Mouse (Mus musculus) left cerebral cortex, adult 9 months (tissue): ENCODE results near the gene Sept14.
A peak's percentile ranks its signal among the peaks of the same experiment; 100 is the strongest.
"Not testable (repeated sequence)": the region's sequence is repeated elsewhere in the genome, so short reads cannot be mapped to it uniquely, and the experiment has no call there.

Experiments
- DNase-seq, 2 experiments: peaks; one replicate each; pipeline ENCODE4 v3.0.0; 2022; ENCODE audit warnings: low spot score in 2 of 2

Gene Sept14

DNA sequence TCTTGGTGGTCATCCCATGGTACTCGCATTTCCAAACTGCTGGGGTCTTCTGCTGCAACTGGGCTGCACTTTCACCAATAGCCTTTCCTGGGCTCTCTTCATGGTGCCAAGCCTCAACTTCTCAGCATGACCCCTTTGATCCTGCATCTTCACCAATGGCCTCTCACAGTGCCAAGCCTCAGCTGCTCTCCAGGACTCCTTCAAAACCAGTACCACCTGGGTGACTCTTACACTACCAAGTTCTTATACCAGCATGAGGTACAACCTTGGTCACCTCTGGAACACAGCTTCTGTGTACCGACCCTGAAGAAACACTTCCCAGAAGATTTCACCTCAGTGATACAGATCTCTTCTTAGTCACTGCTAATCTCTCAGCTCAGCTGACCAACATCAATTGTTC, at the start of gene Sept14:
Gene Sept14 (minus strand): TSS at position 101 of the 400 bp plus-strand sequence.
- no peak for DNase-seq

DNA sequence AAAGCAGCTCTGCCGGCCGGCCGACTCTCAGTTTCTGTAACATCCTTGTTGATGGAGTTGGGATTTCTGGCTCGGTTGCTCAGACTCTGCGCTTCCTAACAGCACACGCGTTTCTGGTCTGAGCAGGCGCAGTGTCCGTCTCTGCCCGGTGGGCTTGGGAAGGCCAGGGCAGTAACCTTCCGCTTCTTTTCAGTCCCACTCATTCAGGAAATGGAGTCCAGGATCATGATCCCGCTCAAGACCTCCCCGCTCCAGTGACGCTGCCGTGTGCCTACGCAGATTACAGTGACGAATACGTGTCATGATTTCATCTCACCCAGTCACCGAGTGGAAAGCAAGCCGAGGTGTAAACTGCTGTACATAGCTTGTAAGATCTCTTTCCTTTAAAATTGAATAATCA, 48.6 kb upstream of the Sept14 start:
- DNase-seq = no peak

DNA sequence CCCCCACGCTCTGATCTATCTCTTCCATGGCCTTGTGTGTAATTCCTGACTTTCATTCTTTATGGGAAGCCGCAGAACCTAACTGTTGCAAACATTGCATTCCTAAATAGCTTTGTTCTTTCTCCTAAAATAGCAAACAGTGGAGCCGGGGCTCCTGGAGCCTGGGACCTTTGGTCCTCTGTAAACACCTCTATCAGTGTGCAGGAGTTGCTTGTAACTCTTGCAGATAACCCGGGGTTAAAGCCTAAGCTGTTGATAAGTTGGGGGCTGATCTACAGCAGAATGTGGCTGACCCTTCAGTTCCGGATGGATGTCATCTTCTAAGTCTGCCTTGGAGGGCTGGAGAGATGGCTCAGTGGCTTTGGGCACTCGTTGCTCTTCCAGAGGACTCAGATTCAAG, 35.7 kb upstream of the Sept14 start:
- DNase-seq = no peak

- no peak for DNase-seq
These were observed 34.7 kb upstream of the Sept14 start for GRCm38 (mm10) chr5:129742903-129743488.

GRCm38 (mm10) chr5:129740976-129741375, 32.7 kb upstream of the Sept14 start:
- no peak for DNase-seq

DNA sequence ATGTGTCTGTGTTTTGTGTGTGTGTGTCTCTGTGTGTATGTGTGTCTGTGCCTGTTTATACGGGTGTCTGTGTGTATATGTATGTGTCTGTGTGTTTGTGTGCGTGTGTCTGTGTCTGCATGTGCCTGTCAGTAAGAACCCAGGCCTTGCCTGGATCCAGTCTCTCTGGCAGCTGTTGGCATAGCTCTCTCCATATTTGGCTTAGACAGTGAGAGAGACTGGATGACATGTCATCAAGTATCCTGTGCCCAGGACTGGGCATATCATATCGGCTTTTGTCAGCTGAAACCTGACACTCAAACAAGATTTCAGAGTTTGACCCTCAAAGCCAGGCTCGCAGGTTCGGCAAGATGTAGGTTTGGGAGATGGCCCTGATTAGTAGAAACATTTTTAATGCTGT, 22.7 kb upstream of the Sept14 start:
- no peak for DNase-seq

GRCm38 (mm10) chr5:129730344-129730743, 22.0 kb upstream of the Sept14 start:
- no peak for DNase-seq

DNA sequence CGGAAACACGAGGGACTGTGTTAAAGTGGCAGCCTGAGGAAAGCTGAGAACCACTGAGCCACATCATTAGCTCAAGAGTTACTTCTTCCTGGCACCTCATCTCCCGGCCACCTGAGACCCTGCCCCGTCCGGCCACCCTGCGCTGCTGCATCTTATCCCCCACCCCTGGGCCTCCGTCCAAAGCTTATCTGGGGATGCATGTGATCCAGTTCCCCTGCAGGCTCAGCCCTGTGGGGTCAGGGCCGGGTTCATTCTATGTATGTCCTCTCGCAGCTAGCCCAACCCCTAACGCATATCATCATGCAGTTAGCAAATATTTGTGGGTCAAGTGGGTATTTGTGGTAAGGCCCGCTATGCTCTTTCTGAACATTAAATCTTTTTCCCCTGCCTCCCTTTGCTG, 21.0 kb upstream of the Sept14 start:
- no peak for DNase-seq

- DNase-seq = no peak
These were observed 18.5 kb upstream of the Sept14 start for GRCm38 (mm10) chr5:129726784-129727183.

DNA sequence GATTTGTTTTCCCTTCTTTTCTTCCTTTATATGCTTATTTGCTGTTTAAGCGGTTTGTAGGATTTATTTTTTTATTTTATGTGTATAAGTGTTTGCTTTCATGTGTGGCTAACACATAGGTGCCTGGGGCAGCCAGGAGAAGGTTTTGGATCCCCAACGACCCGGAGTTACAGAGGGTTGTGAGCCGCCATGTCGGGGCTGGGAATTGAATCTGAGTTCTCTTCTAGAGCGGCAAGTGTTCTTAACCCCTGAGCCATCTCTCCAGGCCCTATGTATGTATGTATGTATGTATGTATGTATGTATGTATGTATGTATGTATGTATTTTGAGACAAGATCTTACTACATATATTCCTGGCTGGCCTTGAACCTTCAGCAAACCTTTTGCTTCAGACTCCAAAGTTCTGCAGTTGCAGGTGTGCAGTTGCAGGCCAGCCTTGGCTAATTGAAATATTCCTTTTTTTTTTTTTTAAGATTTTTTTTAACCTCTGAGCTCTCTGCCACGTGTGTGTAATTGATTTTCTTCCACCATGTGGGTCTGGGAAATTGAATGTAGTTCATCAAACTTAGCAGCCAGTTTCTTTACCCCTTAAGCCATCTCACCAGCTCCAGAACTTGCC, 17.6 kb upstream of the Sept14 start:
- DNase-seq = no peak

- DNase-seq = peak; percentile 73 to 92
These were observed 16.8 kb upstream of the Sept14 start, which contains the start of gene Nipsnap2 for GRCm38 (mm10) chr5:129724834-129725773. TSS of gene Nipsnap2 (plus strand) at chr5:129725063.

DNA sequence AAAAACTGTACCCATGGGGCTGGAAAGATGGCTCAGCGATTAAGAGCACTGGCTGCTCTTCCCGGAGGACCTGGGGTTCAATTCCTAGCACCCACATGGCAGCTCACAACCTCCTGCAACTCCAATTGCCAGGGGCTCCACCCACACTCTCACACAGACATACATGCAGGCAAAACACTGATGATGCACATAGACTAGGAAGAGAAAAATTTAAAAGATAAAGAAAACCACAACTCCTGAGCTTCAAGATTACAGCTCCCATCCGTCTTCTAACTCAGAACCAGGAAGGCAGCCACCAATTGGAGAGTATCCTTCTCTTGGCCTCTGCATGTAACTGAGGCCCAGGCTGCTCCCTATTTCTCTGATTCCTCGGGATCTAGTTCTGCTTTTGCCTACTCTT, 16.0 kb upstream of the Sept14 start:
- no peak for DNase-seq

- DNase-seq = no peak
These were observed 11.9 kb upstream of the Sept14 start for GRCm38 (mm10) chr5:129720176-129720575.

GRCm38 (mm10) chr5:129717016-129717415, 8.7 kb upstream of the Sept14 start:
- DNase-seq = no peak

GRCm38 (mm10) chr5:129715326-129715861, 7.1 kb upstream of the Sept14 start, which contains the start of gene Mrps17:
TSS of gene Mrps17 (plus strand) at chr5:129715497.
- peak; percentile 80 to 93 for DNase-seq

GRCm38 (mm10) chr5:129703368-129703767, 4.9 kb downstream of the Sept14 start:
- no peak for DNase-seq

GRCm38 (mm10) chr5:129701706-129702105, 6.6 kb downstream of the Sept14 start:
- DNase-seq = no peak

GRCm38 (mm10) chr5:129700506-129700905, 7.8 kb downstream of the Sept14 start:
- no peak for DNase-seq

DNA sequence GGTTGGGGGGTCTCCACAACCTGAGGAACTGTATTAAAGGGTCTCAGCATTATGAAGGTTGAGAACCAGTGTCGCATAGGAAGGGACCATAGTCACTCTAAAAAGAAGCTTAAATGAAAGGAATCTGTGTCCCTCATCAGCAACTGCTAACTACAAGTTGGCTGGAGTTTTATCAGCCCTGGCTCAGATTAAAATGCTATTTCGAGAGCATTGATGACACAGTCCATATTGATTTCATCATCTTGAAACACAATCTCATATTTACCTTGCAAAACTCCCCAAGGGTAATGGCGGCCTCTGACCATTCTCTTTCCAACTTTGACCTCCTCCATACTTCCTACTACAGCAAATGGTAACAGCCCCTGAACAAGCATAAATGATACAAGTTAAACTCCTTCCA, 17.8 kb downstream of the Sept14 start:
- DNase-seq = no peak

DNA sequence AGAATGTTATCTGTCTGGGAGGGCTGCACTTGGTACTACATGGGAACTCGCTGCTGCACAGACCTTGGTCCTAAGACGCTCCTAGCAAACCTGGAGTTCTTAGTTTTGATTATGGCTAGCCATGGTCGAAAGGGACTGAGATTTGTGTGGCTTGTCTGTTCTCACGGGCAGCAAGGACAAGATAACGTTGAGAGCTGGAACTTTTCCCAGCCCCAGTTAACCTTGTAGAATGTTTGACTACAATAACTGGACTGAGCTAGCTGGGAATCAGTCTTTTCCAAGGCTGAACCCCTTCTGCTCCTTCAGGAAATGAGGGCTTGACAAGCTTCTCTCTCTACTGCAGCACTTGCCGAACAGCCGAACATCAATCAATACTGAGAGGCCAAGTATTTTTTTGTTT, 20.7 kb downstream of the Sept14 start:
- no peak for DNase-seq

DNA sequence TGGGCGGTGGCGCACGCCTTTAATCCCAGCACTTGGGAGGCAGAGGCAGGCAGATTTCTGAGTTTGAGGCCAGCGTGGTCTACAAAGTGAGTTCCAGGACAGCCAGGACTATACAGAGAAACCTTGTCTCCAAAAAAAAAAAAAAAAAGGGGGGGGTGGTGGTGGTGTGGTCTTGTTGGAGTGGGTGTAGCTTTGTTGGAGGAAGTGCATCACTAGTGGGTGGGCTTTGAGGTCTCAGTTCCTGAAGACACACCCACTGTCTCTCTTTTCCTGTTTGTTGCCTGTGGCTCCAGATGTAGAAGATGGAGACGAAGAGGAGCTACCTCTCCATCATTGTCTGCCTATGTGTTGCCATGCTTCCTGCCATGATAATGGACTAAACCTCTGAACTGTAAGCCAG, 23.2 kb downstream of the Sept14 start:
- not testable (repeated sequence) for DNase-seq

DNA sequence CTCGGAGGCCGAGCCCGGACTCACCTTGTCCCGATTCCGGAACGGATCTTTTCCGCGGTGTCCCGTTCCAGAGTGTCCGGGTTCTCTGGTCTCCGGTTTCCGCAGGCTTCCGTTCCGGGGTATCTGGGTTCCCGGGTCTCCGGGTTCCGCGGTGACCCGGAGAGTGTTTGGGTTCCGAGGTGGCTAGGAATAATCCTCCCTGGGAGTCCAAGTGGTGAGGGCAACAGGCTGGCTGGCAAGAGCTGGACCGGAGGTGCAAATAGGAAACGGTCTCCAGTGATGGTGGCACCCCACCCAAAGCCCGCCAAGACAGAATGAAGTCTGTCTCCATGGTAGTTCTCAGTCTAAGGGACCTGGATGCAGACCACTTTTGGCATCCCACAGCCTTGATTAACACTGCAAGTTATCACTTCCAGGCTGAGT, 38.3 kb downstream of the Sept14 start, which contains the start of gene Zfp11:
Gene Zfp11 (minus strand): TSS at position 64 of the 423 bp plus-strand sequence.
- peak; percentile 38 to 79 for DNase-seq
